Mouse (Mus musculus) right cerebral cortex, postnatal 25 days (tissue): ENCODE measurements at regions not wholly inside any gene's neighbourhood (a gene's known extent, or its start where the extent isn't known, plus 50 kb on each side); places are given as distances from the start of the nearest gene placed in this dataset.
A peak's percentile ranks its signal among the peaks of the same experiment; 100 is the strongest.

Experiments
- DNase-seq: peaks from one replicate; pipeline ENCODE4 v3.0.0; 2022

DNA sequence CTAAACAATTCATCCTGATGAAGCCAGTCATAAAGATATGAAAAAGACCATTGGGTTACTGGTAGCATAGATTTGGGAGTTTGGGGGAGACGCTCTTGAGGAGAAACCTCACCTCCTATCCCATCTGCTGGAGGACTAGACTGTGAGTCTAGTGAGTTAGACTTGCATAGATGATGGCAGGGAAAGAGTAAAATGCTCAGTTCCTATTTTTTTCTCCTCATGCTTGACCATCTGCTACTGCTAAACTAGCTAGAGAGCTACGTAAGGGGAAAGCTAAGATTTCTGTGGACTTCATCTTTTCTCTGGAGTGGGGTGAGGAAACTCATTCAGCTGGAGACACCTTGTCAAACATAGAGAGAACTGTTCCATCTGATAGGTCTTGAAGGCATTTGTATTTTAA lies 118.4 kb upstream of the Gnao1 start:
- no peak for DNase-seq

DNA sequence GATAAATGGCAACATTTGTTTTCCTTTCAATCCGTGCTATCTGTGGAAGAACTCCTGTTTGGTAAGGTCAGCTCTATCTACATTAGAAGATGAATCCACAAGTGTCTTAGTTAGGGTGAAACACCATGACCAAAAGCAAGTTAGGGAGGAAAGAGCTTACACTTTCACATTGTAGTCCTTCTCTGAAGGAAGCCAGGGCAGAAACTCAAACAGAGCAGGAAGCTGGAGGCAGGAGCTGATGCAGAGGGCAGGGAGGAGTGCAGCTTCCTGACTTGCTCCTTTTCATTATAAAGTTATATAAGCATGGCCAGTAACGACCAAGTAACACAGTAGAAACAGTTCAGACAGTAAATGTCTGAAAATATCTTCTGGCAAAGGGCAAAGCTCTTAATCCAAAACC lies 117.9 kb upstream of the Gnao1 start:
- no peak for DNase-seq

DNA sequence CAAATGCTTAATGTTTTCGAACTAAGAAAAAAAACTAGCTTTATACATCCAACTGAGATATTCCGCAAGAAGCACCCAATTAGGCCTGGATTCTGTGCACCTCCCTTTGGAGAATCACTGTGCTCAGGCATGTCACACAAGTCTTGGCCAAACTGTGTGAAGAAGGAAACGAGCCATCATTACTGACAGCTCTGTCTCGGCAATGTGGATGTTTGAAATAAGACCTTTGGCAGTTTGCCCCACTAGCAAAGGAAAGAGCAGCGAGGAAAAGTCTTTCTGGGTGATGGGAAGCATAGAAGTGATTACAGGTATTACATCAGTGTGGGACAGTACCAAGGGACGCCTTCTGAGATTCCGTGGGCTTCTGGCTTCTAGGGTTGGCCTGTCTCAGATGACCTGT lies 112.6 kb upstream of the Gnao1 start:
- peak; percentile 5 for DNase-seq

DNA sequence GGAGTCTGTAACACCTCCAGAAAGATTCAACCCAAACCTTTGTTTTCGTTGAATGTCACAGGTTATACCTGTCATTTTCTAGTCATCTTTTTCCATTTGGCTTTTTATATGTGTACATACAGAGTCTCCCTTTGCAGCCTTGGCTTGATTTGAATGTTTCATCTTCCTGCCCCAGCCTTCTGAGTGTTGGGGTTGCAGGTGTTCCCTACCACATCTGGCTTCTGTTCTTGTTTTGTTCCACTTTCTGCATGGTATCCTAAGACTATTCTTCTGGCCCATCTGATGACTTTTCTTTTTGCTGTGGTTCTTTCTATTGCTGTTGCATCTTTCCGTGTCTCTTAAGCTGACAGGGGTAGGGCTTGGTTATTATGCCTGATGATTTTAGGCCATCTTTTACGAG lies 111.3 kb upstream of the Gnao1 start:
- no peak for DNase-seq

GRCm38 (mm10) chr8:93701391-93701790 lies 108.4 kb upstream of the Gnao1 start:
- DNase-seq, result no peak

DNA sequence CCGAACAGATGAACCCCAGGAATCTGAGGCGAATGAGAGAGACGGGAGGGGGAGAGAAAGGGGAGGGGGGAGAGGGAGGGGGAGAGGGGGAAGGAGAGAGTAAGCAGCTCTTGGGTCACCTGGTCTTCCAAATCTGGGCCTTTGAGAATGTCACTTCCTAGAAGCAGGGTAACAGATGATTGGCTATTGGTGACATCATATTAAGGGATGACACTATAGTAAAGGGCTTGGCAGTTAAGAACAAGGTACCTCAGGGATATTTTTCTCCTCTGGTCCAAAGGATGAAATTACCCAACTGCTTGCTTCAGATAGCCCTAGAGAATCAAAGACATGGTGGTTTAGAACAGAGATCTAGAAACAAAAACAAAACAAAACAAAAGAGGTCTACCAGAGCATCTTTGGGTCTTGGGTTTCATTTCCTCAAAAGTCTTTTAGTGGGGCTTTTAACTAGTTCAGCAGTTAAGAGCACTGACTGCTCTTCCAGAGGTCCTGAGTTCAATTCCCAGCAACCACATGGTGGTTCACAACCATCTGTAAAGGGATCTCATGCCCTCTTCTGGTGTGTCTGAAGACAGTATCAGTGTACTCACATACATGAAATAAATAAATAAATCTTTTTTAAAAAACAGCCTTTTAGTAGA lies 97.6 kb upstream of the Gnao1 start:
- DNase-seq, result no peak

DNA sequence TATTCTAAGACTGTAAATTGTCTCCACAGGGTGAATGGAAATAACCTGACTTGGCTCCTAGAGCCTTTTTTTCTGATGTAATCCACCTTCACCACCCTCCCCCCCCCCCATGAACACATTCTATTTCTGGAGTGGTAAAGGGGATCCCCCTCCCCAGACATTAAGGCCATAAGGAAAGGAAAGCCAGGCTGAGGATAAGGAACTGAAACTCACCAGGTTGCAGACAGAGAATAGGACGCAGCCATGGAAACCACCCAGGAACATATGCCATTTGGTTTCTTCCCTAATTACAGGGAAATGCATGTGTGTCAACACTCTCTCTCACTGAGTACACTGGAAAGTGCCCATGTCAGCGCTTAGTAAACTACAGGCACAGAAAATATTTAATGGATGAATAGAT lies 96.5 kb upstream of the Gnao1 start:
- no peak for DNase-seq

DNA sequence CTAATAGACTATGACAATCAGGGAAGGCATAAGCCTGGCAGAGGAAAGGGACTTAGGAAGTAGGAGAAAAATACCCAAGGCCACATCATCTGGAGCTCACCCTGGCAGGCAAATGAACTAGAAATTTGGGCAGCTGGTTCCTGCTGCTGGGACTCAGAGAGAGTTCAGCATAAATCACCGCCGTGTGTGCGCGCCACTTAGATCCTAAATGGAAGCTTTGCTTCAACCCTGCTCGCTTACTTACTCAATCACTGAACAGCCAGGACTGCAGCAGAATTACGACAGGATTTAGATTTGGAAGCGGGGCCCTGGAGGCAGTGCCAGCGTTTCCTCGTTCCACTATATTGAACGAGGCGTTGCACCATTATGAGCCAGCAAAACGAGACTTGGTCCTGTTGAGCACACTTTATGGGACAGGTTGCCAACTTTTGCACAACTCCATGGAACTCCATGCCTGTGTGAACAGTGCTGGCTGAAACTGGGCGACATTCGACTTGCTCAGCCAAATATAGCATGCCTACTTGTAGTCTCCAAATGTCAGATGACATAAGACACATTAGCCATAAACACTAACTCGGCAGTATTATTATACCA lies 84.8 kb upstream of the Gnao1 start:
- DNase-seq, result peak; percentile 6

- DNase-seq, result no peak
Observed at GRCm38 (mm10) chr8:93729124-93729930, 80.4 kb upstream of the Gnao1 start.

DNA sequence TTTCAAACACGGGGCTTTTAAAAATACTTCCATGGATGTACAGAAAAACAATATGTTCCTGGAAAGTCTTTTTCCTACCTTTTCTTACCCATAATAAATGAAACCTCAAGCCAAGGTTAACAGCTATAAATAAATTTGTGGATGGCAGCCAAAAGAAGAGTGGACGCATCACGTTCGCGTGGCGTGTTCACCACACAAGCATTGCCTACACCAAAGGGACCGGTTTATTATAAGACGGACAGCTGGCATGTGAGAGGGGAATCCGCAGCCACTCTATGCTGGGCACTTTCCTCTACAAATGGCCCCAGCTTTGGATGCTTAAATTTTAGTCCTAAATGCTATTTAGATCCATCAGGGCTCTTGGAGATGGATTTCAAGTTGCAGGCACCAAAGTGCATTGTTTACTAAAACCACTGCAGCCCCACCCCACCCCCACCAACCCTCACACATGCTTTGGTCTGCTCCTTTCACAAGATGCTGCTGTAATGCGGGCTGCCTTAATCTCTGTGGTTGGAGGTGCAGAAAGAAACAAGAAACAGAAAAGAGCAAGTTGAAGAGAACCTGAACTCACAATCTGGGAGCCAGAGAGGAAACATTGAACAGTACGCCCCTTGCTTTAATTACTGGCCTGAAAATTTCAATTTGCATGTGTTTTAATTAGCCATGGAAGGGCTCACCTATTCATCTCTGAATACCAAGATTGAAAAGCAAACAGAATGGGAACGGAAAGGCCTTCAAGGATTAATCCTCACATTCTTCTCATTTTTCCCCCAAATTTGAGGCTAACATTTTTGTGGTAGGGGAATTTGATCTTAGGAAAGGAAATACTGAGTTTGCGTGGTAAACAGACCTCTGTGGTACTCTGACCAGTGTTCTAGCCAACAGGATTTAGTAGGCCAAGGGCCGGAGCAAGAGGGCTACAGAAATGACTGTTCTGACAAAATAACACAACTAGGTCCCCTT lies 78.7 kb upstream of the Gnao1 start:
- DNase-seq, result no peak

DNA sequence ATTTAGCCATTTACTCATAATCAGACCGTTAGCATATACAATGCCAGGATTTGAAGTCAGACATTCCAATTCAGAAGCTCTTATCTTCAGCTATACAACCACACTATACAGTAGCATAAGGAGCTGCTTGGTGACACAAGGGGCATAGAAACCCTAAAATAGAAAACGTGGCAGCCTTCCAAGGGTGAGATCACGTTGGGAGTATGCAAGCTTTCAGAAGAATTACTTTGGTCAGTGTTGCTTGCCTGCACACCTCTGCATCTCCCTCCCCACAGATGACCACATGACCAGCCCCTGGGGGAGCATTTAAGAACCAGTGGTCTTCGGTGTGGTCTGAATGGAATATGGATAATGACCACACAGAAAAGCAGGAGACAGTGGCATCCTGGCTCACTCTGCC lies 74.9 kb upstream of the Gnao1 start:
- DNase-seq, result no peak

GRCm38 (mm10) chr8:93740281-93740680 lies 69.5 kb upstream of the Gnao1 start:
- no peak for DNase-seq

DNA sequence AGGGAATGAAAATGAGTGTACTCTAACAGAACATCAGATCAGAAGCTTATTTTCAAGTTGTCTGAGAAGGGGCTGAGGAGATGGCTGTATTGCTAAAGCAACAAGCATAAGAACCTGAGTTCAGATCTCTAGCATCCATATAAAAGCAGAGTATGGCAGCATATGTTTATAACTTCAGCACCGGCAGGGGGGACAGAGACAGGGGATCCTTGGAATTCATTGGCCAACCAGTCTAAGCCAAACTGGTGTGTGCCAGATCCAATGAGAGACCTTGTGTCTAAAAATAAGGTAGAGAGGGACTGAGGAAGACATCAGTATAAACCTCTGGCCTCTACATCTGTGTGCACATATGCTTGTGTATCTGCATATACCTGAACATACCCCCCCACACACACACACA lies 61.0 kb upstream of the Gnao1 start:
- DNase-seq, result no peak

- no peak for DNase-seq
Observed at GRCm38 (mm10) chr8:93750921-93751320, 58.8 kb upstream of the Gnao1 start.

GRCm38 (mm10) chr8:93755981-93756380 lies 53.8 kb upstream of the Gnao1 start:
- DNase-seq, result no peak
